Mouse (Mus musculus) CH12.LX (cell line): ENCODE results near the gene Gpx7. TPM values are rescaled to one million over a fixed set of nuclear protein-coding genes. Genes with fewer than 3 reads are reported as not detected.

Experiments used
- DNase-seq: peaks from one replicate; pipeline ENCODE4 v3.0.0-alpha.2; 2013; ENCODE audit errors: extremely low read depth
- H3K27ac ChIP-seq: 2 replicates; pipeline ENCODE4 v1.5.1; 2012; ENCODE audit warnings: low read depth, mild to moderate bottlenecking, control low read depth, moderate library complexity; ENCODE audit not compliant: insufficient read depth
- H3K27me3 ChIP-seq: replicated peaks from 2 replicates; pipeline ENCODE3; 2012; ENCODE audit warnings: inconsistent platforms
- H3K36me3 ChIP-seq, 2 experiments: replicated peaks in 1 of 2; 2 replicates each; pipeline versions ENCODE3 to v1.6.1; 2012; ENCODE audit warnings: inconsistent platforms in 1 of 2, low read length in 1 of 2, mild to moderate bottlenecking in 1 of 2, mixed read lengths in 1 of 2, moderate library complexity in 1 of 2; ENCODE audit not compliant: control insufficient read depth in 1 of 2, insufficient read depth in 1 of 2
- H3K4me1 ChIP-seq, 2 experiments: 2 replicates each; pipeline ENCODE4 v1.6.1; 2012; ENCODE audit warnings: inconsistent platforms in 1 of 2, moderate library complexity in 1 of 2; ENCODE audit not compliant: insufficient read depth in 2 of 2, control insufficient read depth in 1 of 2
- H3K4me2 ChIP-seq: 2 replicates; pipeline ENCODE4 v1.6.1; 2012; ENCODE audit warnings: low read depth, mild to moderate bottlenecking, control low read depth; ENCODE audit not compliant: poor library complexity, insufficient read depth, severe bottlenecking
- H3K4me3 ChIP-seq, 3 experiments: fragments of 150-350 bp in 1 of 3; sonication (generic) in 1 of 3; replicated peaks in 1 of 3; 2 replicates each; pipeline versions ENCODE3 to v1.5.1; 2011 to 2012; ENCODE audit warnings: low read depth in 2 of 3, low read length in 2 of 3, mild to moderate bottlenecking in 2 of 3, moderate library complexity in 2 of 3, control low read depth in 1 of 3, improper control_type of control experiment in 1 of 3, inconsistent platforms in 1 of 3, mixed read lengths in 1 of 3; ENCODE audit not compliant: poor library complexity in 1 of 3
- H3K79me2 ChIP-seq: replicated peaks from 2 replicates; pipeline ENCODE4 v1.6.1; 2012; ENCODE audit warnings: mild to moderate bottlenecking, moderate library complexity; ENCODE audit not compliant: control insufficient read depth, poor library complexity, insufficient read depth, severe bottlenecking; ENCODE audit errors: extremely low read depth
- H3K9ac ChIP-seq: 2 replicates; pipeline ENCODE4 v1.6.1; 2012; ENCODE audit warnings: low read depth, mild to moderate bottlenecking, control low read depth, moderate library complexity; ENCODE audit not compliant: insufficient read depth
- H3K9me3 ChIP-seq: replicated peaks from 2 replicates; pipeline ENCODE3; 2012; ENCODE audit warnings: low read length, inconsistent platforms, mixed read lengths
- CHD1 ChIP-seq: IDR thresholded peaks from 2 replicates; pipeline ENCODE4 v1.6.1; 2012; ENCODE audit warnings: low read depth, low read length, improper control_type of control experiment, inconsistent platforms
- CHD2 ChIP-seq: IDR thresholded peaks from 2 replicates; pipeline ENCODE4 v1.6.1; 2011; ENCODE audit warnings: low read length, improper control_type of control experiment
- CTCF ChIP-seq, 2 experiments: IDR thresholded peaks in 1 of 2; conservative IDR thresholded peaks in 1 of 2; 2 replicates each; pipeline ENCODE4 v1.5.1; 2011 to 2012; ENCODE audit warnings: low read depth in 2 of 2, low read length in 2 of 2, improper control_type of control experiment in 1 of 2, inconsistent platforms in 1 of 2, mild to moderate bottlenecking in 1 of 2, moderate library complexity in 1 of 2
- E2F4 ChIP-seq: IDR thresholded peaks from 2 replicates; pipeline ENCODE4 v1.6.1; 2011; ENCODE audit warnings: low read depth, low read length, improper control_type of control experiment; ENCODE audit not compliant: insufficient replicate concordance
- IRF4 ChIP-seq: IDR thresholded peaks from 2 replicates; pipeline ENCODE4 v1.6.1; 2014; ENCODE audit warnings: low read depth, mild to moderate bottlenecking, inconsistent platforms, low read length, improper control_type of control experiment
- JUND ChIP-seq: conservative IDR thresholded peaks from 2 replicates; pipeline ENCODE4 v1.6.1; 2011; ENCODE audit warnings: low read depth, low read length, improper control_type of control experiment
- KAT2A ChIP-seq: IDR thresholded peaks from 2 replicates; pipeline ENCODE4 v1.6.1; 2012; ENCODE audit warnings: low read length, improper control_type of control experiment, inconsistent platforms; ENCODE audit not compliant: insufficient replicate concordance
- MAFK ChIP-seq: IDR thresholded peaks from 2 replicates; pipeline ENCODE4 v1.6.1; 2011; ENCODE audit warnings: low read length, improper control_type of control experiment; ENCODE audit not compliant: insufficient replicate concordance
- MAX ChIP-seq: IDR thresholded peaks from 2 replicates; pipeline ENCODE4 v1.6.1; 2011; ENCODE audit warnings: low read length, improper control_type of control experiment
- MAZ ChIP-seq: IDR thresholded peaks from 2 replicates; pipeline ENCODE4 v1.6.1; 2012; ENCODE audit warnings: low read depth, mild to moderate bottlenecking, inconsistent platforms, low read length, improper control_type of control experiment, moderate library complexity
- MEF2A ChIP-seq: IDR thresholded peaks from 2 replicates; pipeline ENCODE4 v1.6.1; 2014; ENCODE audit warnings: low read depth, mild to moderate bottlenecking, inconsistent platforms, low read length, improper control_type of control experiment, borderline replicate concordance
- POLR2A ChIP-seq: IDR thresholded peaks from 2 replicates; pipeline ENCODE4 v1.6.1; 2011; ENCODE audit warnings: low read depth, mild to moderate bottlenecking, improper control_type of control experiment, low read length
- POLR2AphosphoS2 ChIP-seq: IDR thresholded peaks from 2 replicates; pipeline ENCODE4 v1.6.1; 2011; ENCODE audit warnings: low read depth, low read length, improper control_type of control experiment
- RCOR1 ChIP-seq: conservative IDR thresholded peaks from 2 replicates; pipeline ENCODE4 v1.6.1; 2012; ENCODE audit warnings: low read depth, mild to moderate bottlenecking, inconsistent platforms, low read length, improper control_type of control experiment
- SMC3 ChIP-seq: IDR thresholded peaks from 2 replicates; pipeline ENCODE4 v1.6.1; 2011; ENCODE audit warnings: low read depth, low read length, improper control_type of control experiment
- TBP ChIP-seq: conservative IDR thresholded peaks from 2 replicates; pipeline ENCODE4 v1.6.1; 2011; ENCODE audit warnings: low read depth, low read length, improper control_type of control experiment
- ZKSCAN1 ChIP-seq: IDR thresholded peaks from 2 replicates; pipeline ENCODE4 v1.6.1; 2012; ENCODE audit warnings: low read depth, inconsistent platforms, low read length, improper control_type of control experiment, borderline replicate concordance
- ZNF384 ChIP-seq: IDR thresholded peaks from 2 replicates; pipeline ENCODE4 v1.6.1; 2012; ENCODE audit warnings: low read depth, low read length, improper control_type of control experiment, inconsistent platforms
- dilution Hi-C: fragments of 300-500 bp; cut with MboI; formaldehyde crosslinking; loops from 2 replicates; pipeline ENCODE4 v1.14.3; 2020; ENCODE audit warnings: low sequenced_read_pairs; ENCODE audit not compliant: extremely low pct_unique_long_range_greater_than_20kb, extremely low pct_ligation_motif_present
- in situ Hi-C: fragments of 300-500 bp; cut with MboI; formaldehyde crosslinking; loops from 3 replicates; pipeline ENCODE4 v1.14.3; 2019; ENCODE audit warnings: low sequenced_read_pairs, low pct_ligation_motif_present, low pct_unique_long_range_greater_than_20kb, mixed read lengths
- polyA plus RNA-seq: library from polyadenylated mRNA; unstranded; fragments of >175 nt; gene quantifications from 2 replicates; pipeline ENCODE4 v1.2.1, GENCODE M21; 2012; ENCODE audit warnings: low read depth; ENCODE audit not compliant: insufficient read length
- total RNA-seq, 2 experiments: library from RNA; depleted of rRNA; stranded (reverse); fragments of 300-350 nt in 1 of 2; fragments of >200 nt in 1 of 2; gene quantifications; 2 replicates each; pipeline ENCODE4 v1.2.3; 2012 to 2014

Gene Gpx7
- total and polyA plus RNA-seq, 3 experiments, result not detected

- H3K4me1 ChIP-seq, result peaks cover 0 to 1% of the 10 kb centered on the region in 2 experiments; a peak in 1 of 4 replicates
- no peak overlapping the region for H3K27ac ChIP-seq
- H3K36me3 ChIP-seq, result no peaks in the 10 kb centered on the region
- H3K4me3 ChIP-seq, result no peak overlapping the region
- no peaks in the 10 kb centered on the region; the same call in 1 of the 2 replicates for H3K79me2 ChIP-seq
- no peaks in the 10 kb centered on the region for H3K27me3 ChIP-seq
- TF ChIP-seq ZKSCAN1 (no peak), MAZ (no peak), TBP (no peak), MAX (no peak), KAT2A (no peak), SMC3 (no peak), ZNF384 (no peak), IRF4 (no peak), RCOR1 (no peak), JUND (no peak), POLR2AphosphoS2 (no peak), CHD2 (no peak), POLR2A (no peak)
- TF ChIP-seq, all 38 proteins: peak for 0
- Histone ChIP-seq H3K9ac (no peak overlapping the region), H3K4me2 (no peak overlapping the region), H3K9me3 (no peaks in the 10 kb centered on the region)
- in situ Hi-C loops, result no loop called here
- no peak for DNase-seq
- dilution Hi-C loops, result no loop called here
Measured at GRCm38 (mm10) chr4:108436225-108436624, 29.5 kb upstream of the Gpx7 start.

GRCm38 (mm10) chr4:108435646-108436045 is 28.9 kb upstream of the Gpx7 start:
- Histone ChIP-seq H3K9me3 (no peaks in the 10 kb centered on the region), H3K9ac (no peak overlapping the region), H3K4me2 (no peak overlapping the region), H3K36me3 (no peaks in the 10 kb centered on the region), H3K27ac (no peak overlapping the region), H3K79me2 (no peaks in the 10 kb centered on the region; the same call in 1 of the 2 replicates), H3K4me1 (peaks cover 0 to 4% of the 10 kb centered on the region in 2 experiments; a peak in 1 of 4 replicates), H3K4me3 (no peak overlapping the region), H3K27me3 (no peaks in the 10 kb centered on the region)
- dilution Hi-C loops, result no loop called here
- TF ChIP-seq TBP, result no peak
- no peak for TF ChIP-seq E2F4
- no peak for TF ChIP-seq CHD1
- TF ChIP-seq CTCF (conservative IDR thresholded peaks at IDR 0.05 in 1 of 2, IDR thresholded peaks at IDR 0.05 in 1 of 2; ENCODE audit: low read depth in 2 of 2, low read length in 2 of 2), result no peak
- TF ChIP-seq MAFK, result no peak
- no peak for TF ChIP-seq CHD2
- TF ChIP-seq MEF2A, result no peak
- DNase-seq, result no peak
- in situ Hi-C loops, result no loop called here
